In genomic region chr13:78174891-78175290, GRCm38 (mm10) we compare ENCODE assay signal across 25 mouse cellular contexts. TPM values are rescaled to one million over a fixed set of nuclear protein-coding genes. Genes with fewer than 3 reads are reported as not detected.
DNase-seq lines count a peak whose midpoint lies in the region; ATAC-seq and TF ChIP-seq lines count a peak whose summit lies in the region.
"Had no signal": no experiment of that assay in that cellular context is flagged by ENCODE, and none has a peak within 500 bp of the region (broad histone marks: within the 10 kb centered on the region; RNA-seq: fewer than 3 reads in every experiment).

No protein-coding gene starts in this region.

- WGBS in midbrain, embryonic 10.5 days, result 18% methylated on average over 1 of the region's 1 CpGs
- WGBS in midbrain, embryonic 15.5 days, result 41% methylated on average over 1 of the region's 1 CpGs
- 28% methylated on average over 1 of the region's 1 CpGs for WGBS in forebrain, embryonic 12.5 days
- 38% methylated on average over 1 of the region's 1 CpGs for WGBS in forebrain, embryonic 16.5 days
- WGBS in midbrain, embryonic 14.5 days, result 22% methylated on average over 1 of the region's 1 CpGs
- WGBS in cerebellum, adult 2 months, result 82% methylated on average over 1 of the region's 1 CpGs

- no peak overlapping the region for H3K4me2 ChIP-seq in midbrain, embryonic 15.5 days
- H3K4me2 ChIP-seq in forebrain, embryonic 12.5 days, result peak overlapping the region; percentile 54
- H3K4me2 ChIP-seq in forebrain, embryonic 16.5 days (ENCODE audit: low read length), result peak overlapping the region; percentile 28; the same call in 1 of the 2 replicates
- H3K4me2 ChIP-seq in midbrain, embryonic 14.5 days (ENCODE audit: low read length), result peak overlapping the region; percentile 37
- H3K4me2 ChIP-seq: heart, embryonic 13.5 days; limb, embryonic 12.5 days; liver, embryonic 11.5 days had no signal

- H3K4me1 ChIP-seq in midbrain, embryonic 10.5 days, result peaks cover 53% of the 10 kb centered on the region
- peaks cover 13% of the 10 kb centered on the region for H3K4me1 ChIP-seq in midbrain, embryonic 15.5 days
- H3K4me1 ChIP-seq in forebrain, embryonic 12.5 days, result peaks cover 21% of the 10 kb centered on the region
- H3K4me1 ChIP-seq in forebrain, embryonic 16.5 days (replicated peaks; ENCODE audit: control insufficient read depth, insufficient read depth, low read length), result peaks cover 9% of the 10 kb centered on the region
- peaks cover 7% of the 10 kb centered on the region; the same call in 1 of the 2 replicates for H3K4me1 ChIP-seq in midbrain, embryonic 14.5 days (ENCODE audit: control insufficient read depth, insufficient read depth, low read length)
- H3K4me1 ChIP-seq in cerebellum, adult 2 months (ENCODE audit: control insufficient read depth, insufficient read depth, low read length), result no peaks in the 10 kb centered on the region

- no peak overlapping the region for H3K9ac ChIP-seq in midbrain, embryonic 15.5 days
- peak overlapping the region; percentile 51 for H3K9ac ChIP-seq in forebrain, embryonic 12.5 days
- no peak overlapping the region for H3K9ac ChIP-seq in forebrain, embryonic 16.5 days (replicated peaks; ENCODE audit: low read depth, low read length)
- H3K9ac ChIP-seq in midbrain, embryonic 14.5 days (replicated peaks; ENCODE audit: low read length), result no peak overlapping the region
- H3K9ac ChIP-seq: heart, embryonic 13.5 days; limb, embryonic 12.5 days had no signal

- ATAC-seq in midbrain, embryonic 15.5 days (replicated peaks), result no peak
- ATAC-seq in forebrain, embryonic 12.5 days (ENCODE audit: low FRiP score), result no peak
- no peak for ATAC-seq in forebrain, embryonic 16.5 days
- no peak for ATAC-seq in midbrain, embryonic 14.5 days (ENCODE audit: low FRiP score, low TSS enrichment)
- ATAC-seq: intestine, postnatal 0 days had no signal

- peak; percentile 11 for DNase-seq in midbrain, embryonic 10.5 days (ENCODE audit: low spot score)
- DNase-seq in midbrain, embryonic 14.5 days, result no peak
- DNase-seq in cerebellum, adult 2 months, result no peak
- no peak for DNase-seq in adipocyte (ENCODE audit: low spot score)
- DNase-seq: adrenal gland, postnatal 10 days; B cell, adult 2 months; cerebellum, adult 18-20 months; cerebellum, postnatal 36 days; gastrocnemius, postnatal 36 days; heart, adult 2 months; heart, postnatal 14 days; kidney, postnatal 25 days; layer of hippocampus, postnatal 36 days; lung, adult 2 months; right cerebral cortex, postnatal 25 days had no signal

- no peaks in the 10 kb centered on the region for H3K36me3 ChIP-seq in midbrain, embryonic 10.5 days
- no peaks in the 10 kb centered on the region for H3K36me3 ChIP-seq in midbrain, embryonic 15.5 days (replicated peaks)
- no peaks in the 10 kb centered on the region for H3K36me3 ChIP-seq in forebrain, embryonic 12.5 days (replicated peaks)
- no peaks in the 10 kb centered on the region for H3K36me3 ChIP-seq in forebrain, embryonic 16.5 days (ENCODE audit: control insufficient read depth, insufficient read depth)
- no peaks in the 10 kb centered on the region for H3K36me3 ChIP-seq in midbrain, embryonic 14.5 days (ENCODE audit: control insufficient read depth, insufficient read depth, low read length)
- H3K36me3 ChIP-seq: G1E; heart, embryonic 13.5 days; limb, embryonic 12.5 days had no signal

- peak overlapping the region; percentile 93 for H3K27ac ChIP-seq in midbrain, embryonic 10.5 days (replicated peaks)
- H3K27ac ChIP-seq in midbrain, embryonic 15.5 days, result no peak overlapping the region
- H3K27ac ChIP-seq in forebrain, embryonic 12.5 days, result peak overlapping the region; percentile 56
- H3K27ac ChIP-seq in forebrain, embryonic 16.5 days (ENCODE audit: low read length), result peak overlapping the region; percentile 21
- H3K27ac ChIP-seq in midbrain, embryonic 14.5 days (replicated peaks; ENCODE audit: low read depth, low read length), result no peak overlapping the region
- no peak overlapping the region for H3K27ac ChIP-seq in cerebellum, adult 2 months (ENCODE audit: insufficient read depth, low read length)
- H3K27ac ChIP-seq: heart, adult 2 months; heart, embryonic 13.5 days; layer of hippocampus, adult 2 months; limb, embryonic 12.5 days had no signal

- no peaks in the 10 kb centered on the region for H3K9me3 ChIP-seq in midbrain, embryonic 10.5 days (replicated peaks)
- H3K9me3 ChIP-seq in midbrain, embryonic 15.5 days, result no peaks in the 10 kb centered on the region
- H3K9me3 ChIP-seq in forebrain, embryonic 12.5 days, result no peaks in the 10 kb centered on the region
- no peaks in the 10 kb centered on the region for H3K9me3 ChIP-seq in forebrain, embryonic 16.5 days (ENCODE audit: control insufficient read depth, low read length)
- H3K9me3 ChIP-seq in midbrain, embryonic 14.5 days (ENCODE audit: control insufficient read depth, low read length), result no peaks in the 10 kb centered on the region
- H3K9me3 ChIP-seq: G1E; heart, embryonic 13.5 days; limb, embryonic 12.5 days had no signal

- peaks cover 100% of the 10 kb centered on the region for H3K27me3 ChIP-seq in midbrain, embryonic 10.5 days (ENCODE audit: low read depth, poor library complexity, severe bottlenecking)
- peaks cover 55% of the 10 kb centered on the region for H3K27me3 ChIP-seq in midbrain, embryonic 15.5 days (replicated peaks)
- peaks cover 64% of the 10 kb centered on the region for H3K27me3 ChIP-seq in forebrain, embryonic 12.5 days
- peaks cover 34% of the 10 kb centered on the region for H3K27me3 ChIP-seq in forebrain, embryonic 16.5 days (replicated peaks; ENCODE audit: control insufficient read depth, insufficient read depth, low read length)
- peaks cover 80% of the 10 kb centered on the region for H3K27me3 ChIP-seq in midbrain, embryonic 14.5 days (ENCODE audit: control insufficient read depth, insufficient read depth, low read length)
- H3K27me3 ChIP-seq in cerebellum, adult 2 months (ENCODE audit: control insufficient read depth, insufficient read depth, low read length), result peaks cover 1% of the 10 kb centered on the region; the same call in 1 of the 2 replicates
- H3K27me3 ChIP-seq: CH12.LX had no signal

- TF ChIP-seq POLR2A in cerebellum, adult 2 months (IDR thresholded peaks at IDR 0.05; ENCODE audit: borderline replicate concordance, insufficient read depth, low read length), result no peak

- H3K4me3 ChIP-seq in midbrain, embryonic 10.5 days, result peak overlapping the region; percentile 56
- no peak overlapping the region for H3K4me3 ChIP-seq in midbrain, embryonic 15.5 days
- peak overlapping the region; percentile 38 for H3K4me3 ChIP-seq in forebrain, embryonic 12.5 days (replicated peaks)
- no peak overlapping the region for H3K4me3 ChIP-seq in forebrain, embryonic 16.5 days (replicated peaks; ENCODE audit: low read length)
- H3K4me3 ChIP-seq in midbrain, embryonic 14.5 days (replicated peaks; ENCODE audit: low read depth, low read length), result no peak overlapping the region
- H3K4me3 ChIP-seq in cerebellum, adult 2 months (replicated peaks; ENCODE audit: insufficient read depth, low read depth, low read length), result no peak overlapping the region
- H3K4me3 ChIP-seq: heart, adult 2 months; heart, embryonic 13.5 days; layer of hippocampus, adult 2 months; limb, embryonic 12.5 days had no signal

- TF ChIP-seq CTCF in cerebellum, adult 2 months (IDR thresholded peaks at IDR 0.05; ENCODE audit: borderline replicate concordance, insufficient read depth, low read depth, low read length), result no peak

RNA-seq across cellular contexts. Expression of gene Nr2f1, which starts 24.7 kb away (rescaled TPM):
- polyA plus RNA-seq in midbrain, embryonic 10.5 days (2016; fragmentation: Nextera tagmentation; extraction: Ambion mirVana), result 53.1 and 57.4 TPM in 2 replicates
- polyA plus RNA-seq in midbrain, embryonic 15.5 days (2015; fragmentation: Nextera tagmentation; extraction: Ambion mirVana), result 58.4 and 61.2 TPM in 2 replicates
- 86.3 and 113 TPM in 2 replicates for polyA plus RNA-seq in forebrain, embryonic 12.5 days (2016; fragmentation: Nextera tagmentation; extraction: Ambion mirVana)
- 70.2 and 71.1 TPM in 2 replicates for polyA plus RNA-seq in forebrain, embryonic 16.5 days (2015; fragmentation: Nextera tagmentation; extraction: Ambion mirVana)
- polyA plus RNA-seq in midbrain, embryonic 14.5 days (2014; fragmentation: Nextera tagmentation; extraction: Ambion mirVana), result 67.5 and 72.4 TPM in 2 replicates
- polyA plus RNA-seq in cerebellum, adult 2 months (2012; rRNA removed), result 71.3 and 84.5 TPM in 2 replicates

Comparison
In these comparisons a context has a peak if more than half of its experiments do, and no peak if none do; other contexts are left out.
1. H3K27ac ChIP-seq: peak in midbrain, embryonic 10.5 days (single experiment), forebrain, embryonic 12.5 days (single experiment) and forebrain, embryonic 16.5 days (single experiment); none in midbrain, embryonic 15.5 days (single experiment), midbrain, embryonic 14.5 days (single experiment) and cerebellum, adult 2 months (single experiment).
2. H3K4me3 ChIP-seq: peak in midbrain, embryonic 10.5 days (single experiment) and forebrain, embryonic 12.5 days (single experiment); none in midbrain, embryonic 15.5 days (single experiment), forebrain, embryonic 16.5 days (single experiment), midbrain, embryonic 14.5 days (single experiment) and cerebellum, adult 2 months (single experiment).